Mouse (Mus musculus): ENCODE data around the gene Cep135.

The Cep135 gene

GRCm38 (mm10) chr5:76684658-76685605, 96.4 kb downstream of the Cep135 start:
- DNase-seq (ENCODE audit: low read depth, low spot score): no peak

GRCm38 (mm10) chr5:76687961-76688600, 99.6 kb downstream of the Cep135 start:
- no peak for DNase-seq (ENCODE audit: low read depth, low spot score)

GRCm38 (mm10) chr5:76688643-76689042, 100.1 kb downstream of the Cep135 start:
- no peak for DNase-seq (ENCODE audit: low read depth, low spot score)

GRCm38 (mm10) chr5:76690177-76690593, 101.7 kb downstream of the Cep135 start:
- no peak for DNase-seq (ENCODE audit: low read depth, low spot score)

GRCm38 (mm10) chr5:76691251-76691650, 102.8 kb downstream of the Cep135 start:
- no peak for DNase-seq (ENCODE audit: low read depth, low spot score)

- no peak for DNase-seq (ENCODE audit: low read depth, low spot score)
Measured at GRCm38 (mm10) chr5:76691706-76692424, 103.4 kb downstream of the Cep135 start.
